Mouse (Mus musculus) heart, embryonic 15.5 days (tissue): ENCODE data around the gene Utrn. TPM values are rescaled to one million over a fixed set of nuclear protein-coding genes. Genes with fewer than 3 reads are reported as not detected.

Source experiments
- ATAC-seq: fragments of 200-750 bp; cut with Nextera tagmentation; replicated peaks from 2 replicates; pipeline ENCODE4 v1.8.0; 2017; ENCODE audit warnings: low read depth, moderate TSS enrichment; ENCODE audit not compliant: insufficient number of reproducible peaks, insufficient read depth, low FRiP score
- H3K27ac ChIP-seq: fragments of 300-500 bp; sonication (generic); 2 replicates; pipeline ENCODE4 v1.5.1; 2015; ENCODE audit warnings: mild to moderate bottlenecking, inconsistent platforms
- H3K27me3 ChIP-seq: fragments of 300-500 bp; sonication (generic); 2 replicates; pipeline ENCODE4 v1.6.1; 2015; ENCODE audit warnings: inconsistent platforms
- H3K36me3 ChIP-seq: fragments of 300-500 bp; sonication (generic); 2 replicates; pipeline ENCODE4 v1.6.1; 2015; ENCODE audit warnings: mild to moderate bottlenecking, inconsistent platforms
- H3K4me1 ChIP-seq: fragments of 300-500 bp; sonication (generic); replicated peaks from 2 replicates; pipeline ENCODE4 v1.6.1; 2015; ENCODE audit warnings: inconsistent platforms
- H3K4me2 ChIP-seq: fragments of 300-500 bp; sonication (generic); 2 replicates; pipeline ENCODE4 v1.6.1; 2015; ENCODE audit warnings: inconsistent platforms, mild to moderate bottlenecking, moderate library complexity
- H3K4me3 ChIP-seq: fragments of 300-500 bp; sonication (generic); 2 replicates; pipeline ENCODE4 v1.5.1; 2015; ENCODE audit warnings: mild to moderate bottlenecking, inconsistent platforms
- H3K9ac ChIP-seq: fragments of 300-500 bp; sonication (generic); 2 replicates; pipeline ENCODE4 v1.6.1; 2015; ENCODE audit warnings: mild to moderate bottlenecking, inconsistent platforms
- H3K9me3 ChIP-seq: fragments of 300-500 bp; sonication (generic); replicated peaks from 2 replicates; pipeline ENCODE4 v1.6.1; 2016; ENCODE audit warnings: inconsistent platforms
- WGBS: fragments of 180-500 bp; shearing (Covaris S2); methylation state at CpG from one replicate; pipeline ENCODE4 v1.1.7; 2015; ENCODE audit warnings: mixed read lengths; 5-methylcytosine and 5-hydroxymethylcytosine counted together
- polyA plus RNA-seq: library from polyadenylated mRNA; unstranded; fragments of >200 nt; fragmentation: Nextera tagmentation; extraction: Ambion mirVana; gene quantifications from 2 replicates; pipeline ENCODE4 v1.2.1, GENCODE M21; 2015

Utrn gene
- polyA plus RNA-seq, 1 experiment from 2014 or later, result 58.8 TPM

DNA sequence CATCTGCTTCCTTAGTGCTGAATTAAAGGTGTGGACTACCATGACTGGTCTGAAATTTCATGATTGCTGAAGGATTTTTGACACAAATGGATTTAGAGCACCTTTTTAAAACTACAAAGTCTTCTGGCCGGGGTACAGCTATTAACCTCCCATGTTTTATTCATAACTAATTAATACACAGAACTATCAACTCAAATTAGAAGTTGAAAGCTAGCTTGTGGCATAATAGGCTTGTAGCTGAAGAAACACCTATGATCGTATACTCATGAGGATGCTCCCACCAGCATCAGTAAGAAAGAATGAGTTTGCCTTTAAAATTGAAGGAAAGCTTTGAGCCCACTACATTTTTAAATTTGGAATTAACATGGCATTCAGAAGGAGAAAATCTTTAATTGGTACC, 282.3 kb downstream of the Utrn start:
- 93% methylated on average over 2 of the region's 2 CpGs for WGBS
- no peaks in the 10 kb centered on the region for H3K27me3 ChIP-seq
- H3K27ac ChIP-seq, result no peak overlapping the region
- H3K9ac ChIP-seq, result no peak overlapping the region
- no peaks in the 10 kb centered on the region for H3K4me1 ChIP-seq
- H3K36me3 ChIP-seq, result no peaks in the 10 kb centered on the region
- no peak overlapping the region for H3K4me2 ChIP-seq
- no peak overlapping the region for H3K4me3 ChIP-seq
- no peaks in the 10 kb centered on the region; the same call in 1 of the 2 replicates for H3K9me3 ChIP-seq
- ATAC-seq, result no peak

DNA sequence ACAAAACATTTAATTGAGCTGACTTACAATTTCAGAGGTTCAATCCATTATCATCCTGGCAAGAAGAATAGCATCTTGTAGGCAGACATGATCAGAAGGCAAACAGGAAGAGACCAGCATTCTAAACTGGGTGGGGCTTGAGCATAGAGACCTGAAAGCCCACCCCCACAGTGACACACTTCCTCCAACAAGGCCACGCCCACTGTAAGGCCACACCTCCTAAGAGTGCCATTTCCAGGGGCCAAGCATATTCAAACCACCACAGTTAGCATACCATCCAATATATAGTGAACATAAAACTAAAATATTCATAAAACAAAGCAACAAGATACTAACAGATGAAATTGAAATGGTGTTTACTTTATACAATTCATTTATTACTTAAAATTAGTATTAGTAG, 283.0 kb downstream of the Utrn start:
- Histone ChIP-seq H3K36me3 (no peaks in the 10 kb centered on the region), H3K4me1 (no peaks in the 10 kb centered on the region), H3K27ac (no peak overlapping the region), H3K4me2 (no peak overlapping the region), H3K9me3 (no peaks in the 10 kb centered on the region; the same call in 1 of the 2 replicates), H3K27me3 (no peaks in the 10 kb centered on the region), H3K4me3 (no peak overlapping the region), H3K9ac (no peak overlapping the region)
- no peak for ATAC-seq
- WGBS, result 83% methylated on average over 1 of the region's 1 CpGs

DNA sequence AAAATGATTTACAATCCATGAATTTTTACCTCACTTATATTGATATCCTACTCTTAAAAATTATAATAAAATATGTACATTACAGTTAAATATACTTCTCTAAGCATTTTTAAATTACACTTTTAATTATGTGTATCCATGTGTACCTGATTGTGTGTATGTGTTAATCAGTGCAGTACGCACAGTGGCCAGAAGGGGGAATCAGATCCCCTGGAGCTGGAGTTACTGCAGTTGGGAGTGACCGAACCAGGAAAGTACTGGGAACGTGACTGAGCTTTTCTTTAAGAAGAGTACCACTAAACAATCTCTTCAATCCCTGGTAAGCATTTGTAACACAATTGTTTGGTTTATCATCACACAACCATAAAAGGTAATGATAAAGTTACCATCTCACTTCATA, 285.7 kb downstream of the Utrn start:
- Histone ChIP-seq H3K27me3 (no peaks in the 10 kb centered on the region), H3K4me2 (no peak overlapping the region), H3K36me3 (no peaks in the 10 kb centered on the region), H3K9me3 (no peaks in the 10 kb centered on the region; the same call in 1 of the 2 replicates), H3K4me1 (no peaks in the 10 kb centered on the region), H3K27ac (no peak overlapping the region), H3K4me3 (no peak overlapping the region), H3K9ac (no peak overlapping the region)
- WGBS, result 94% methylated on average over 3 of the region's 3 CpGs
- no peak for ATAC-seq

DNA sequence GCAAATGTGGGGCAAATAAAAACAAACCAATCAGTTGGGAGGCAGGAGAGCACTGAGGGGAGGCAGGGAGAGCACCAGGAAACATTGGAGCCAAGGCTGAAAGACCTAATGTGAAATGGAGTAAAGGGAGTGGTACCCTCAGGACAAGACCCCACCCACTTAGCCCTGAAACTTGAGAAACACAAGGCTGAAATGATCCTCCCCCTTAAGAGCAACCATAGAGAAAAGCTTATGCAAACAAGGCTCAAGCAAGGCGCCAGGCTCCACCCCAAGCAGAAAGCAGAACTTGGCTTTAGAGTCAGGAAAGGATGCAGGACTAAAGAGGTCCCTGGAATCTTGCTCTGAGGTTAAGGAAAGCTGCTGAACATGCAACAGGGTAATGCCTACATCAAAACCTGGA, 290.1 kb downstream of the Utrn start:
- 32% methylated on average over 1 of the region's 1 CpGs for WGBS
- Histone ChIP-seq H3K36me3 (no peaks in the 10 kb centered on the region), H3K9ac (no peak overlapping the region), H3K27me3 (no peaks in the 10 kb centered on the region), H3K4me1 (peaks cover 11% of the 10 kb centered on the region), H3K4me2 (no peak overlapping the region), H3K4me3 (no peak overlapping the region), H3K9me3 (no peaks in the 10 kb centered on the region), H3K27ac (no peak overlapping the region)
- no peak for ATAC-seq

DNA sequence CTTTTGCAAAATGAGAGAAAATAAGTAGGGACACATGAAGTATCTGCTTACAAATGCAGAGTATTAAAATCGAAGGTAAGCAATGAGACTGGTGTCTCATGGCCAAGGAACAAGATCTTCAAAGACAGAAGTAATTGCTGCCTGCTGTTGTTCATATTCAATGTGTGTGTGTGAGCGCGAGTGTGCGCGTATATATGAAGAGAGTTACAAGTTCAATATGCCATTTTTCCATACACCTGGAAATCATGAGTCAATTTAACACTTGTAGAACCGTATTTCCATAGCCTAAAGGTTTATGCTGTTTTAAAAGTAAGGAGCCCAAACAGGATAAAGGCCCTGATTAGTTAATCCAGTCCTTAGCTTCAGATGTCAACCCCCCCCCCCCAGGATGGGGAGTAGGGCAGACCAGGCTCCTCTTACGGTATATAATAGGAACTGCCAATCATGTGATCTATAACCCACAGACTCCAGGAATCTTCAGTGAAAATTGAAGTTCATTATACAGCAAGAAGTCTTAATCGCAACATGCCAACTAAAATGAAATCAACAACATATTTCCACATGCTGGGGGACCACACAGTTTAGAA, 293.2 kb downstream of the Utrn start:
- H3K36me3 ChIP-seq, result no peaks in the 10 kb centered on the region
- ATAC-seq, result no peak

DNA sequence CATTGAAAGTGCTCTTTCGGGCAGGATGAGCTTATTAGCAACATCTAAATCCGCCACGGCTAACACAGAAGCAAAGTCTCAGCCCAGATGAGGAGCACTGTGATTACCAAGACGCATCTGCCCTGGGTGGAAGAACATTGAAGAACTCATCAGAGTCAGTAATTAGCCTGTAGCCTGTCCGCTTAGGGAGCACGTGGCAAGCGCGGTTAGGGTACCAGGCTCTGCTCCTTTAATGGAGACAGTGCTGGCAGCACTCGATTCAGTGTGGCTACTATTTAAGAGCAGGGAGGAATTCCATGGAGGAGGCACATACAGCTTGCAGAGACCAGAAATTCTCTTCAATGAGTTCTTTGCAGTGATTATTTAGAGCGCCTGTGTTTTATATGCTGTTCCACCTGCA, 294.4 kb downstream of the Utrn start:
- Histone ChIP-seq H3K27ac (no peak overlapping the region), H3K9ac (no peak overlapping the region), H3K4me1 (peaks cover 21% of the 10 kb centered on the region), H3K4me3 (no peak overlapping the region), H3K27me3 (no peaks in the 10 kb centered on the region), H3K36me3 (no peaks in the 10 kb centered on the region), H3K4me2 (no peak overlapping the region), H3K9me3 (no peaks in the 10 kb centered on the region)
- WGBS, result 63% methylated on average over 10 of the region's 10 CpGs
- no peak for ATAC-seq

More for the DNA sequence above, 293.2 kb downstream of the Utrn start:
- H3K9me3 ChIP-seq, result no peaks in the 10 kb centered on the region
- peaks cover 21% of the 10 kb centered on the region for H3K4me1 ChIP-seq
- no peak overlapping the region for H3K9ac ChIP-seq
- WGBS, result 87% methylated on average over 8 of the region's 8 CpGs
- no peak overlapping the region for H3K4me3 ChIP-seq
- H3K4me2 ChIP-seq, result no peak overlapping the region
- no peaks in the 10 kb centered on the region for H3K27me3 ChIP-seq
- no peak overlapping the region for H3K27ac ChIP-seq

DNA sequence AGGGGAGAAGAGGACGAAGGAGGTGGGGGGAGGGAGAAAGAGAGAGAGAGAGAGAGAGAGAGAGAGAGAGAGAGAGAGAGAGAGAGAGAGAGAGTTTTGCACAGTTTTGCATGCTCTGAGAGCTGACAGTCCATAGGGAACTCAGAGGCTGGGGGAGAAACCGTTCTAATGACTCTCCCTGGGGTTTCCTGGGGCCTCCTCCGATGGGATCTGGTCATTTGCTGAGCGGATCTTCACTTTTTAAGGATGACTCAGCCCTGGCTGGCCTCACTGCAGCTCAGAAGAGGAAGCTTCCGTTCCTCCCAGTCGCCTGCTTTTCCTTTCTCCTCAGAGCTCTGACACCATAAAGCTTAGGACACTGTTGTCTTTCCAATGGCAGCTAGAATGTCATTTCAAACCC, 295.6 kb downstream of the Utrn start:
- H3K27ac ChIP-seq, result no peak overlapping the region

DNA sequence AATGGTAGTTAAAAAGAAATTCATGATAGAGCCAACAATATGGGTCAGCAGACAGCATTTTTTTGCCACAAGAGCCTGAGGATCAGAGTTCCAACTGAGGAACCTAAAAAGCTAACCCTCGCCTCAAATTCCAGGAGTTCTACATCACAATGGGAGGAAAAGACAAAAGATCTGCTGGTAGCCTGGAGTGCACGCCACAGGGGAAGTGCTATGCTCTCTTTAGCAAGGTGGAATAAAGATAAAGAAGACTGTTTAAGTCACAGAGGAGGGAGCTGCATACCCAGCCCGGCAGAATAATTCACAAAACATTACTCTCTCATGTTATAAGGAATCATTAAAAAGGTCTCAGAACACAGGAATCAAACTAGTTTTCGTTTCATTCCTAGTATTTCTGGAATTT, 296.4 kb downstream of the Utrn start:
- no peak overlapping the region for H3K9ac ChIP-seq
- WGBS, result 44% methylated on average over 4 of the region's 4 CpGs
- H3K36me3 ChIP-seq, result no peaks in the 10 kb centered on the region
- H3K4me2 ChIP-seq, result no peak overlapping the region
- peaks cover 25% of the 10 kb centered on the region for H3K4me1 ChIP-seq
- no peaks in the 10 kb centered on the region for H3K27me3 ChIP-seq
- no peak overlapping the region for H3K4me3 ChIP-seq
- ATAC-seq, result no peak
- no peak overlapping the region for H3K27ac ChIP-seq
- no peaks in the 10 kb centered on the region for H3K9me3 ChIP-seq

More for the DNA sequence above, 295.6 kb downstream of the Utrn start:
- H3K36me3 ChIP-seq, result no peaks in the 10 kb centered on the region
- no peak overlapping the region for H3K4me3 ChIP-seq
- 0 out of 2 replicates have a peak overlapping the region, but pooled peaks have one; percentile 8 for H3K4me2 ChIP-seq
- WGBS, result 18% methylated on average over 6 of the region's 6 CpGs
- H3K9ac ChIP-seq, result no peak overlapping the region
- H3K27me3 ChIP-seq, result no peaks in the 10 kb centered on the region
- peaks cover 21% of the 10 kb centered on the region for H3K4me1 ChIP-seq
- no peaks in the 10 kb centered on the region for H3K9me3 ChIP-seq
- no peak for ATAC-seq

DNA sequence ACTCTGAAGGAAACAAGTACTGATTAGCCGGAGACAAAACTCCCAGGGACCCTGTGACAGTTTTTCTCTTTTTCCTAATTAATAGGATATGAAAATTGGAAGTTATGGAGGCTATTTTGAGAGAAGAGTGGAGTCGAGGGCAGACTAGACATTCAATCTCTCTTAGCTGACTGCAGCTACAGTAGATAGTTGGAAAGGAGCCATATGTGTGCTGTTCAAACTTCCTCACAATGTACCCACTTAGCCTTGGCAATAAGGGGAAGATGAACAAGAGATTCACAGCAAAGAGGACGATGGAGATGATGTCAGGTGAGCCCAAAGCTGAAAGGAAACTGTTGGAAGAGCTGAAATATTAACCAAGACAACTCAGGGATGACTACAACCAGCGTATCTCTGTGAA, 304.7 kb downstream of the Utrn start:
- Histone ChIP-seq H3K4me1 (peaks cover 12% of the 10 kb centered on the region), H3K27ac (no peak overlapping the region), H3K4me3 (no peak overlapping the region), H3K4me2 (no peak overlapping the region), H3K36me3 (no peaks in the 10 kb centered on the region), H3K27me3 (no peaks in the 10 kb centered on the region), H3K9ac (no peak overlapping the region), H3K9me3 (no peaks in the 10 kb centered on the region)
- no peak for ATAC-seq
- 50% methylated on average over 4 of the region's 4 CpGs for WGBS

DNA sequence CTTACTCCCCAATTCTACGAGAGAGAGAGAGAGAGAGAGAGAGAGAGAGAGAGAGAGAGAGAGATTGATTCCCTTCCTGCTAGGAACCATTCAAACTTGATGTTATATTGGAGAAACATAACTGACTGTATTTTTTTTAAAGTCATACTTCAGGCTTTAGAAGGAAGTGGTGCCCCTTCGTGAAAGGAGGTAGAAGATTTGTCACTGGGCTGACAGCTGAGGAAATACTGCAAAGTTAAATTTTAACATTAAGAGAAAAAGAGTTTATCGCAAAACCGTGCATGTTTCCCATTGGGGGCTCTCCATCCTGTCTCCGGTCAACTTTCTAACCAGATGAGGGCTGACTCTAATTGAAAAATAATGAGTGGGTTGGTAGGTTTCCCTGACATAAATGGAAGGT, 310.4 kb downstream of the Utrn start:
- Histone ChIP-seq H3K36me3 (no peaks in the 10 kb centered on the region), H3K4me1 (no peaks in the 10 kb centered on the region), H3K4me3 (no peak overlapping the region), H3K4me2 (no peak overlapping the region), H3K27ac (no peak overlapping the region), H3K9ac (no peak overlapping the region), H3K9me3 (no peaks in the 10 kb centered on the region), H3K27me3 (no peaks in the 10 kb centered on the region)
- no peak for ATAC-seq
- 75% methylated on average over 5 of the region's 5 CpGs for WGBS

DNA sequence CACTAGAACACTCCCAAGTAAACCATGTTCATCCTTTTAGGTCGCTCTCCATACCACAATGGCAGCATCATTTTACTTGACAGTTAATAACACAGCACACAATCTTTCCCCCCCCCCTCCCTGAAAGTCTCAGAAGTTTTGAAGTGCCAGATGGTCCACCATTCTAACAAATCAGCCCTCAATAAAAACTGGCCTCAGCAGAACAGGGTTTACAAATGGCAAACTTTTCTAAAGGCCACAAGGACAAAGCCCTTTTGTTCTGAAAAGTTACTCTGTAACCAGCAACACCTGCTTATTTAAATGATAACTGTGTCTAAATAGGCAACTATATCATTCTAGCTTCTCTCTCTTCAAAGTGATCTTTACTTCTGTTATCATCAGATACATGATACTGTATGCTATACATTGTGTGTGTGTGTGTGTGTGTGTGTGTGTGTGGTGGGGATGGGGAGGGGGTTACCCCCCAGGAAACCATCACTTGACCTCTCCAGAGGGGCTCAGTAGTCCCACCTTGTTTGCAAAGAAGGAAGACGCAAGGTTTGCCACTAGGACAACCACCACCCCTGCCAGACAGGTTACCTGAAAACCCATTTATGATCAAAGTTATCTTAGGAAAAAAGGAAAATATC, 315.0 kb downstream of the Utrn start:
- Histone ChIP-seq H3K36me3 (no peaks in the 10 kb centered on the region), H3K4me3 (no peak overlapping the region), H3K27ac (no peak overlapping the region), H3K4me1 (peaks cover 7% of the 10 kb centered on the region), H3K9ac (no peak overlapping the region), H3K4me2 (no peak overlapping the region), H3K9me3 (no peaks in the 10 kb centered on the region), H3K27me3 (no peaks in the 10 kb centered on the region)
- no peak for ATAC-seq
- 87% methylated on average over 2 of the region's 2 CpGs for WGBS

DNA sequence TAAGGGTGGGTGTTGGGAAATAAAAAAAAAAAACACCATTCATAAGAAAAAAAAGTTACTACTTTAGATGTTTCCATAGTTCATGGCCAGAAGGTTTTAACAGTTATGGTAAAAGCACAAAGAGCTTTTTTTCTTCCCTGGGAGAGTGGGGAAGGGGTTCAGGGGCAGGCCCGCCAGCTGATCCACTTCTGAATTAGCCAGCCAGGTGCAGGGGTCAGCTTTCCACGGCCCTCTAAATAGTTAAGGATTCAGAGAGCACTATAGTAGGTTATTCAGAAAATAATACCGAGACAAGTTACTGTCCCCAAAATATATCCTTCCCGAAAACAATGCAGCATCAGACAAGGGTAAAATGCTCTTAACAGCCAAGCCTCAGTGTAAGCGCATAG, 316.3 kb downstream of the Utrn start:
- no peaks in the 10 kb centered on the region for H3K9me3 ChIP-seq
- no peak overlapping the region for H3K27ac ChIP-seq
- WGBS, result 82% methylated on average over 5 of the region's 5 CpGs
- no peak overlapping the region for H3K9ac ChIP-seq
- no peak for ATAC-seq
- H3K36me3 ChIP-seq, result no peaks in the 10 kb centered on the region
- H3K4me2 ChIP-seq, result no peak overlapping the region
- no peaks in the 10 kb centered on the region for H3K27me3 ChIP-seq
- peaks cover 20% of the 10 kb centered on the region for H3K4me1 ChIP-seq
- no peak overlapping the region for H3K4me3 ChIP-seq
